Mouse (Mus musculus): ENCODE measurements around the gene Batf3. TPM values are rescaled to one million over a fixed set of nuclear protein-coding genes. Genes with fewer than 3 reads are reported as not detected.

Batf3 gene
- polyA plus RNA-seq, 1 experiment from 2014 or later, result 2.0 TPM

GRCm38 (mm10) chr1:191068377-191068776 lies 29.3 kb upstream of the Batf3 start:
- Histone ChIP-seq H3K36me3 (replicated peaks) (peaks cover 87% of the 10 kb centered on the region), H3K9ac (no peak overlapping the region), H3K4me1 (replicated peaks) (peaks cover 42% of the 10 kb centered on the region), H3K9me3 (replicated peaks) (no peaks in the 10 kb centered on the region), H3K27me3 (no peaks in the 10 kb centered on the region), H3K27ac (replicated peaks) (no peak overlapping the region), H3K4me3 (replicated peaks) (no peak overlapping the region), H3K4me2 (no peak overlapping the region)
- WGBS (ENCODE audit: insufficient replicate concordance), result 83% methylated on average over 5 of the region's 5 CpGs
- ATAC-seq (ENCODE audit: insufficient read depth), result no peak

- no peak overlapping the region for H3K27ac ChIP-seq (replicated peaks)
- H3K4me1 ChIP-seq (replicated peaks), result peaks cover 33% of the 10 kb centered on the region
- H3K9me3 ChIP-seq (replicated peaks), result no peaks in the 10 kb centered on the region
- H3K9ac ChIP-seq, result no peak overlapping the region
- H3K36me3 ChIP-seq (replicated peaks), result peaks cover 99% of the 10 kb centered on the region
- no peak overlapping the region for H3K4me2 ChIP-seq
- no peak overlapping the region for H3K4me3 ChIP-seq (replicated peaks)
- no peaks in the 10 kb centered on the region for H3K27me3 ChIP-seq
- WGBS (ENCODE audit: insufficient replicate concordance), result 78% methylated on average over 4 of the region's 4 CpGs
- no peak for ATAC-seq (ENCODE audit: insufficient read depth)
Observed at GRCm38 (mm10) chr1:191070259-191070658, 27.4 kb upstream of the Batf3 start.

DNA sequence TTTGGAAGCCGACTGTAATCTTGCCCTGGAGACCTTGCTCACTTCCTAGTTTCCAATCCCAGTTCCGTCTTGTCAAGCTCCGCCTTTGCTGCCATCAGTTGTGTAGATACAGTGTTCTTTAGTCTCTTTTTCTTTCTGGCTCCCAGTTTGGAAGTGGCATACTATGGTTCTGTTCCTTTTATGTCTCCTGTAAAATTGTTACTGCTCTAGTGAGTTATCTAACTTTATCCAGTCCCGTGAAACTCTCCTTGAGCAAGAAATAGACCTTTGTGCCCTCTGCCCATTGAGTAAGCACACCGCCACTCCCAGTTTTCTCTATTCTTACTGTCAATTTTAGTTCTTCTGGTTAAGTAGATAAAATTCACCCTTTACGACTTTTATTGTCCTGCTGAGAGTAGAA lies 26.0 kb upstream of the Batf3 start:
- Histone ChIP-seq H3K4me2 (no peak overlapping the region), H3K9ac (no peak overlapping the region), H3K4me1 (replicated peaks) (peaks cover 28% of the 10 kb centered on the region), H3K4me3 (replicated peaks) (no peak overlapping the region), H3K27ac (replicated peaks) (no peak overlapping the region), H3K27me3 (no peaks in the 10 kb centered on the region), H3K36me3 (replicated peaks) (peaks cover 97% of the 10 kb centered on the region), H3K9me3 (replicated peaks) (no peaks in the 10 kb centered on the region)
- no peak for ATAC-seq (ENCODE audit: insufficient read depth)
- WGBS (ENCODE audit: insufficient replicate concordance), result 72% methylated on average over 6 of the region's 6 CpGs

- no peak overlapping the region for H3K9ac ChIP-seq
- H3K4me1 ChIP-seq (replicated peaks), result peaks cover 28% of the 10 kb centered on the region
- H3K9me3 ChIP-seq (replicated peaks), result no peaks in the 10 kb centered on the region
- no peak overlapping the region for H3K4me3 ChIP-seq (replicated peaks)
- WGBS (ENCODE audit: insufficient replicate concordance), result 86% methylated on average over 16 of the region's 16 CpGs
- no peak overlapping the region for H3K4me2 ChIP-seq
- H3K27ac ChIP-seq (replicated peaks), result peak overlapping the region; percentile 53; the same call in 1 of the 2 replicates
- H3K27me3 ChIP-seq, result no peaks in the 10 kb centered on the region
- no peak for ATAC-seq (ENCODE audit: insufficient read depth)
- peaks cover 97% of the 10 kb centered on the region for H3K36me3 ChIP-seq (replicated peaks)
Observed at GRCm38 (mm10) chr1:191072329-191072913, 25.2 kb upstream of the Batf3 start.

- Histone ChIP-seq H3K9ac (no peak overlapping the region), H3K9me3 (replicated peaks) (no peaks in the 10 kb centered on the region), H3K27ac (replicated peaks) (peak overlapping the region; percentile 53; the same call in 1 of the 2 replicates), H3K27me3 (no peaks in the 10 kb centered on the region), H3K36me3 (replicated peaks) (peaks cover 97% of the 10 kb centered on the region), H3K4me1 (replicated peaks) (peaks cover 28% of the 10 kb centered on the region), H3K4me2 (no peak overlapping the region), H3K4me3 (replicated peaks) (no peak overlapping the region)
- 79% methylated on average over 6 of the region's 6 CpGs for WGBS (ENCODE audit: insufficient replicate concordance)
- ATAC-seq (ENCODE audit: insufficient read depth), result peak; percentile 40
Observed at GRCm38 (mm10) chr1:191073001-191073400, 24.6 kb upstream of the Batf3 start.

DNA sequence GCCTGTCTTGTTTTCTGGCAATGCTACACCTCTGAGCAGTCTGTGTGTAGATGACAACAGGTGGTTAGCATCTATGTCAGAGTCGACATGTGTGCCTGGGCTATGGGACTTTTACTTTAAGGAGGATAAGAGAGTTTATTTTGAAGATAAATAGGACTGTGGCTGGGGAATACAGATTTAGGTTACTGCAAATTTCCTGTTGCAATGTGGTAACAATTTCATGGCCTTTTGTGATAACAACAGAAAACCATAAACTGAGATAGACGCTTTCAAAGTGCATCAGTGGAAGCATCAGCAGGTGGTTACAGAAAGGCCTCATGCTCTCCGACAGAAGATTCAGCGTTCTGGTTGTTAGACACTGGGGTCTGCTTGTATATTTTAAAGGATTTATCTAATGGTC lies 24.2 kb upstream of the Batf3 start:
- no peak overlapping the region for H3K9ac ChIP-seq
- H3K27me3 ChIP-seq, result no peaks in the 10 kb centered on the region
- no peak for ATAC-seq (ENCODE audit: insufficient read depth)
- WGBS (ENCODE audit: insufficient replicate concordance), result 55% methylated on average over 4 of the region's 4 CpGs
- peaks cover 97% of the 10 kb centered on the region for H3K36me3 ChIP-seq (replicated peaks)
- H3K27ac ChIP-seq (replicated peaks), result peak overlapping the region; percentile 53; the same call in 1 of the 2 replicates
- no peak overlapping the region for H3K4me3 ChIP-seq (replicated peaks)
- no peak overlapping the region for H3K4me2 ChIP-seq
- H3K9me3 ChIP-seq (replicated peaks), result no peaks in the 10 kb centered on the region
- peaks cover 28% of the 10 kb centered on the region for H3K4me1 ChIP-seq (replicated peaks)

- Histone ChIP-seq H3K9me3 (replicated peaks) (no peaks in the 10 kb centered on the region), H3K4me1 (replicated peaks) (peaks cover 28% of the 10 kb centered on the region), H3K4me3 (replicated peaks) (no peak overlapping the region), H3K27ac (replicated peaks) (no peak overlapping the region), H3K4me2 (no peak overlapping the region), H3K27me3 (no peaks in the 10 kb centered on the region), H3K36me3 (replicated peaks) (peaks cover 97% of the 10 kb centered on the region), H3K9ac (no peak overlapping the region)
- 60% methylated on average over 10 of the region's 10 CpGs for WGBS (ENCODE audit: insufficient replicate concordance)
- ATAC-seq (ENCODE audit: insufficient read depth), result 0 out of 2 replicates have a peak, but pooled peaks have one; percentile 38
Observed at GRCm38 (mm10) chr1:191075199-191075883, 22.3 kb upstream of the Batf3 start.

DNA sequence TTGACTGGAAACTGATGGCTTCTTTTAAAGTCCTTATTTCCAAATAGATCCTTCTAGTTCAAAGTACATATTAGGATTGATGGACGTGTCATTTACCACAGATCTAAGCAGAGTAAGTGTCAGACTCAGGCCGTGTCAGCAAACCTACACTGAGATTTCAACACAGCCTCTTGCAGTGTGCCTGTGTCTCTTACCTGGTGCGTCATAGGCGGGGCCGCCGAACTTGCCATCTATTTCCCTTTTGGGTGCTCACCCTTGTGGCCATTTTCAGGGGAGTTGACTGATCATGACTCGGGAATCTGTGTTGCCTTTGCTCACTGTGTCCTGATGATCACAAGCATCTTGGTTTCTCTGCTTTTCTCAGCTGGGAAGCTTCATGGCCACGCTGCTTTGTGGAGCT lies 14.4 kb upstream of the Batf3 start:
- ATAC-seq (ENCODE audit: insufficient read depth), result peak; percentile 47
- Histone ChIP-seq H3K4me2 (no peak overlapping the region), H3K4me3 (replicated peaks) (no peak overlapping the region), H3K27ac (replicated peaks) (no peak overlapping the region), H3K9me3 (replicated peaks) (no peaks in the 10 kb centered on the region), H3K9ac (no peak overlapping the region), H3K4me1 (replicated peaks) (peaks cover 23% of the 10 kb centered on the region), H3K27me3 (no peaks in the 10 kb centered on the region), H3K36me3 (replicated peaks) (peaks cover 75% of the 10 kb centered on the region)
- 75% methylated on average over 8 of the region's 8 CpGs for WGBS (ENCODE audit: insufficient replicate concordance)

DNA sequence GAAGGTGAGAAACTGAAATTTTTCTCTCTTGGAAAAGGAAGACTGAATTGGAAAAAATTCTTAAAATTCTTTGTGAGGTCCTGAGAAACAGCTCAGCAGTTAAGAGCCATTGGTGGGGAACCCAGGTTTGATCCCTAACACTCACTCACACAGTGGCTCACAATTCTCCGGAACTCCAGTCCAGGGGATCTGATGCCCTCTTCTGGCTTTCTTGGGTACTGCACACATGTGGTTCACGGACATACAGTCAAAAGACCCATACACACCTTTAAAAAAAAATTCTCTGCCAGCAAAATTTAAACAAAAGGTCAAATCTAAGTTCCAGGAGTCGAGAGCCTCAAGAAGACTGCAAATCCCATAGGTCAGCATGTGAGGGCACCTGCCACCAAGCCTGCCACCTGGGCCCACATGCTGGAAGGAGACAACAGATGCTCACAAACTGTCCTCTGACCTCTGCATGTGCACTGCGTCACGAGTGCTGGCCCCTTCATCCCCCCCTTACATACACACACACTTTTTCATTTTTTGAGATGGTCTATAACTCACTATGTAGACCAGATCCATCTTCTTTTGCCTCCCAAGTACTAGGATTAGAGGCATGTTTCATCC lies 12.6 kb upstream of the Batf3 start:
- H3K27ac ChIP-seq (replicated peaks), result no peak overlapping the region
- no peak overlapping the region for H3K4me2 ChIP-seq
- H3K9ac ChIP-seq, result no peak overlapping the region
- WGBS (ENCODE audit: insufficient replicate concordance), result 55% methylated on average over 5 of the region's 5 CpGs
- H3K4me3 ChIP-seq (replicated peaks), result no peak overlapping the region
- H3K9me3 ChIP-seq (replicated peaks), result no peaks in the 10 kb centered on the region
- H3K4me1 ChIP-seq (replicated peaks), result peaks cover 27% of the 10 kb centered on the region
- H3K27me3 ChIP-seq, result no peaks in the 10 kb centered on the region
- no peak for ATAC-seq (ENCODE audit: insufficient read depth)
- H3K36me3 ChIP-seq (replicated peaks), result peaks cover 56% of the 10 kb centered on the region

GRCm38 (mm10) chr1:191085597-191085996 lies 12.1 kb upstream of the Batf3 start:
- Histone ChIP-seq H3K4me1 (replicated peaks) (peaks cover 27% of the 10 kb centered on the region), H3K4me2 (no peak overlapping the region), H3K27ac (replicated peaks) (peak overlapping the region; percentile 55; the same call in 1 of the 2 replicates), H3K36me3 (replicated peaks) (peaks cover 51% of the 10 kb centered on the region), H3K4me3 (replicated peaks) (no peak overlapping the region), H3K9ac (no peak overlapping the region), H3K27me3 (no peaks in the 10 kb centered on the region), H3K9me3 (replicated peaks) (no peaks in the 10 kb centered on the region)
- WGBS (ENCODE audit: insufficient replicate concordance), result 52% methylated on average over 12 of the region's 12 CpGs
- no peak; the same call in 1 of the 2 replicates for ATAC-seq (ENCODE audit: insufficient read depth)

- H3K9me3 ChIP-seq (replicated peaks), result no peaks in the 10 kb centered on the region
- WGBS (ENCODE audit: insufficient replicate concordance), result 67% methylated on average over 7 of the region's 7 CpGs
- 0 out of 2 replicates have a peak overlapping the region, but pooled peaks have one; percentile 55 for H3K27ac ChIP-seq (replicated peaks)
- peaks cover 27% of the 10 kb centered on the region for H3K4me1 ChIP-seq (replicated peaks)
- no peaks in the 10 kb centered on the region for H3K27me3 ChIP-seq
- H3K4me3 ChIP-seq (replicated peaks), result no peak overlapping the region
- no peak overlapping the region for H3K9ac ChIP-seq
- H3K36me3 ChIP-seq (replicated peaks), result peaks cover 45% of the 10 kb centered on the region
- ATAC-seq (ENCODE audit: insufficient read depth), result no peak
- no peak overlapping the region for H3K4me2 ChIP-seq
Observed at GRCm38 (mm10) chr1:191086304-191086878, 11.3 kb upstream of the Batf3 start.

Data from liver, embryonic 15.5 days (tissue).